Mouse (Mus musculus) brain, embryonic 14.5 days (tissue): ENCODE measurements around the gene Sfrp5.
A peak's percentile ranks its signal among the peaks of the same experiment; 100 is the strongest.

Experiments used
- CTCF ChIP-seq: fragments of 200-500 bp; IDR thresholded peaks from 2 replicates; pipeline ENCODE4 v1.5.1; 2012; ENCODE audit warnings: inconsistent platforms, mild to moderate bottlenecking, moderate library complexity, borderline replicate concordance; ENCODE audit not compliant: insufficient read depth, insufficient read length; ENCODE audit errors: extremely low read depth
- POLR2A ChIP-seq: fragments of 200-500 bp; IDR thresholded peaks from 2 replicates; pipeline ENCODE4 v1.6.1; 2012; ENCODE audit warnings: mild to moderate bottlenecking, inconsistent platforms, borderline replicate concordance; ENCODE audit not compliant: poor library complexity, insufficient read depth, insufficient read length, severe bottlenecking; ENCODE audit errors: extremely low read depth

DNA sequence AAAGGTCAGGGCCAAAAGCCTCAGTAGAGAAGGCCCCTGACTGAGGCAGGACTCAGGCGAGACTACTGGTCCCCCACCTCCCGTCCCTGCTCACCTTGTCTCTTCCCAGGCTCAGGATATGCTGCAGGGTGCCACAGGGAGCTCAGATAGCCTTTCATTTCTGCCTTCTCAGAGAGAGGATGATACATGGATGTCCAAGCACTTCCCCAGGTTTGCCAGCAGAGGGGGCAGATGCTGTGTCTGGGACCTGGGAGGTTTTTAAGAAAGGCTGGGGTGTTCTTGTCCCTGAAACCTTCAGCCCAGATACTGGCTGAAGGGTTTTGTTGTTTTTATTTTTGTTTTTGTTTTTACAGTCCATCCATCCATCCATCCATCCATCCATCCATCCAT, 15.3 kb upstream of the Sfrp5 start:
- peak; percentile 84 for TF ChIP-seq CTCF
- TF ChIP-seq POLR2A = no peak
